Mouse (Mus musculus): Measurements from ENCODE around the gene Inafm2.

GRCm38 (mm10) chr2:118696451-118697308 lies 48.9 kb upstream of the Inafm2 start:
- TF ChIP-seq CTCF (IDR thresholded peaks at IDR 0.05; ENCODE audit: extremely low read depth, insufficient read depth, insufficient read length, insufficient replicate concordance): no peak
- no peak for TF ChIP-seq POLR2A (IDR thresholded peaks at IDR 0.05; ENCODE audit: low read depth, low read length)

All from spleen, adult 2 months (tissue).